Comparison of ENCODE assay signal across 9 mouse cellular contexts in genomic region chr15:32244344-32244955, GRCm38 (mm10). TPM values are rescaled to one million over a fixed set of nuclear protein-coding genes. Genes with fewer than 3 reads are reported as not detected.
DNase-seq lines count a peak whose midpoint lies in the region; ATAC-seq and TF ChIP-seq lines count a peak whose summit lies in the region.
"Had no signal": no experiment of that assay in that cellular context is flagged by ENCODE, and none has a peak within 500 bp of the region (broad histone marks: within the 10 kb centered on the region; RNA-seq: fewer than 3 reads in every experiment).

TSS of gene Sema5a (plus strand) at chr15:32244810.

- no peak for TF ChIP-seq CTCF in thymus, adult 2 months (IDR thresholded peaks at IDR 0.05; ENCODE audit: borderline replicate concordance, control insufficient read depth, extremely low read depth, insufficient read depth, low read length, poor library complexity)

- no peaks in the 10 kb centered on the region for H3K9me3 ChIP-seq in limb, embryonic 12.5 days
- H3K9me3 ChIP-seq in midbrain, embryonic 14.5 days (ENCODE audit: control insufficient read depth, low read length): no peaks in the 10 kb centered on the region

- DNase-seq in thymus, adult 2 months: no peak
- DNase-seq in thymus, adult 18-20 months: no peak
- peak; percentile 57 for DNase-seq in embryo, embryonic 11.5 days (ENCODE audit: low read depth, low spot score)
- peak; percentile 98 for DNase-seq in heart, adult 11 months
- DNase-seq in kidney, adult 11 months: peak; percentile 86
- peak; percentile 80 for DNase-seq in midbrain, embryonic 14.5 days
- peak; percentile 62 for DNase-seq in splenic B cell, adult 2 months (ENCODE audit: low read depth, low spot score)

- H3K27me3 ChIP-seq in thymus, adult 2 months (ENCODE audit: control insufficient read depth, insufficient read depth, low read length): no peaks in the 10 kb centered on the region
- no peaks in the 10 kb centered on the region for H3K27me3 ChIP-seq in limb, embryonic 12.5 days
- peaks cover 4% of the 10 kb centered on the region; the same call in 1 of the 2 replicates for H3K27me3 ChIP-seq in midbrain, embryonic 14.5 days (ENCODE audit: control insufficient read depth, insufficient read depth, low read length)
- H3K27me3 ChIP-seq in splenic B cell, adult 2 months (ENCODE audit: control insufficient read depth, insufficient read depth, low read length, poor library complexity, severe bottlenecking): no peaks in the 10 kb centered on the region; the same call in 1 of the 2 replicates

- H3K4me1 ChIP-seq in thymus, adult 2 months (replicated peaks; ENCODE audit: control insufficient read depth, insufficient read depth, low read length): no peaks in the 10 kb centered on the region; the same call in 1 of the 2 replicates
- peaks cover 25% of the 10 kb centered on the region for H3K4me1 ChIP-seq in limb, embryonic 12.5 days (replicated peaks)
- H3K4me1 ChIP-seq in midbrain, embryonic 14.5 days (ENCODE audit: control insufficient read depth, insufficient read depth, low read length): no peaks in the 10 kb centered on the region

- H3K36me3 ChIP-seq in thymus, adult 2 months (ENCODE audit: control insufficient read depth, insufficient read depth, low read length): no peaks in the 10 kb centered on the region
- peaks cover 15% of the 10 kb centered on the region for H3K36me3 ChIP-seq in limb, embryonic 12.5 days
- no peaks in the 10 kb centered on the region for H3K36me3 ChIP-seq in midbrain, embryonic 14.5 days (ENCODE audit: control insufficient read depth, insufficient read depth, low read length)
- H3K36me3 ChIP-seq in splenic B cell, adult 2 months (ENCODE audit: control insufficient read depth, insufficient read depth, low read length, poor library complexity, severe bottlenecking): no peaks in the 10 kb centered on the region
- H3K36me3 ChIP-seq: G1E had no signal

- H3K4me2 ChIP-seq in limb, embryonic 12.5 days: peak within 1 kb of the TSS; percentile 93
- H3K4me2 ChIP-seq in midbrain, embryonic 14.5 days (ENCODE audit: low read length): peak within 1 kb of the TSS; percentile 100

- no peak within 1 kb of the TSS for H3K27ac ChIP-seq in thymus, adult 2 months (ENCODE audit: control insufficient read depth, insufficient read depth, low read length)
- peak within 1 kb of the TSS; percentile 78 for H3K27ac ChIP-seq in limb, embryonic 12.5 days
- 0 out of 2 replicates have a peak within 1 kb of the TSS, but pooled peaks have one; percentile 26 for H3K27ac ChIP-seq in midbrain, embryonic 14.5 days (replicated peaks; ENCODE audit: low read depth, low read length)

- TF ChIP-seq POLR2A in thymus, adult 2 months (IDR thresholded peaks at IDR 0.05; ENCODE audit: control insufficient read depth, extremely low read depth, insufficient read depth, low read length, poor library complexity): no peak

- peak within 1 kb of the TSS; percentile 81 for H3K9ac ChIP-seq in limb, embryonic 12.5 days (replicated peaks)
- H3K9ac ChIP-seq in midbrain, embryonic 14.5 days (replicated peaks; ENCODE audit: low read length): peak within 1 kb of the TSS; percentile 55

- peak; percentile 94 for ATAC-seq in limb, embryonic 12.5 days (ENCODE audit: insufficient number of reproducible peaks, insufficient read depth, low FRiP score, low TSS enrichment, low read depth)
- ATAC-seq in midbrain, embryonic 14.5 days (ENCODE audit: low FRiP score, low TSS enrichment): peak; percentile 86

- peak within 1 kb of the TSS; percentile 13; the same call in 1 of the 2 replicates for H3K4me3 ChIP-seq in thymus, adult 2 months (ENCODE audit: control insufficient read depth, insufficient read depth, low read length)
- peak within 1 kb of the TSS; percentile 70 for H3K4me3 ChIP-seq in limb, embryonic 12.5 days (replicated peaks)
- peak within 1 kb of the TSS; percentile 54 for H3K4me3 ChIP-seq in midbrain, embryonic 14.5 days (replicated peaks; ENCODE audit: low read depth, low read length)

- 3% methylated on average over 39 of the region's 45 CpGs for WGBS in thymus, adult 2 months
- WGBS in limb, embryonic 12.5 days: under 1% methylated on average over 34 of the region's 45 CpGs
- WGBS in midbrain, embryonic 14.5 days: 1% methylated on average over 36 of the region's 45 CpGs

RNA-seq across cellular contexts. Expression of gene Sema5a, which starts in this region (rescaled TPM):
- 1.1 and 1.3 TPM in 2 replicates for polyA plus RNA-seq in thymus, adult 2 months (2012; rRNA removed)
- polyA plus RNA-seq in limb, embryonic 12.5 days (2016; fragmentation: Nextera tagmentation; extraction: Ambion mirVana): 21.6 and 29.4 TPM in 2 replicates
- polyA plus RNA-seq in midbrain, embryonic 14.5 days (2014; fragmentation: Nextera tagmentation; extraction: Ambion mirVana): 4.8 and 6.1 TPM in 2 replicates
- polyA plus RNA-seq: G1E had no signal

Comparison
In these comparisons a context has a peak if more than half of its experiments do, and no peak if none do; other contexts are left out.
1. DNase-seq: peak in embryo, embryonic 11.5 days (single experiment), heart, adult 11 months (single experiment), kidney, adult 11 months (single experiment), midbrain, embryonic 14.5 days (single experiment) and splenic B cell, adult 2 months (single experiment); none in thymus, adult 2 months (single experiment) and thymus, adult 18-20 months (0 of 2).
2. H3K4me3 ChIP-seq: peak in every context shown above with its lines; median percentile 70 in limb, embryonic 12.5 days; 54 in midbrain, embryonic 14.5 days; 13 in thymus, adult 2 months.